Mouse (Mus musculus) intestine, embryonic 14.5 days (tissue): Measurements from ENCODE around the gene Kdm7a. TPM values are rescaled to one million over a fixed set of nuclear protein-coding genes. Genes with fewer than 3 reads are reported as not detected.

Experiments
- ATAC-seq: fragments of 200-750 bp; cut with Nextera tagmentation; replicated peaks from 2 replicates; pipeline ENCODE4 v1.8.0; 2017; ENCODE audit warnings: low read depth, moderate number of reproducible peaks, moderate TSS enrichment, moderate library complexity; ENCODE audit not compliant: low FRiP score, low TSS enrichment
- DNase-seq: peaks from one replicate; pipeline ENCODE4 v3.0.0-alpha.2; 2018; ENCODE audit warnings: low spot score
- H3K27ac ChIP-seq: fragments of 300-500 bp; sonication (generic); 2 replicates; pipeline ENCODE4 v1.5.1; 2014; ENCODE audit warnings: low read depth, mild to moderate bottlenecking, control low read depth
- H3K27me3 ChIP-seq: fragments of 300-500 bp; sonication (generic); replicated peaks from 2 replicates; pipeline ENCODE4 v1.6.1; 2014; ENCODE audit warnings: low read length, control low read depth; ENCODE audit not compliant: control insufficient read depth, insufficient read depth
- H3K36me3 ChIP-seq: fragments of 300-500 bp; sonication (generic); 2 replicates; pipeline ENCODE4 v1.6.1; 2014; ENCODE audit warnings: low read length, control low read depth; ENCODE audit not compliant: control insufficient read depth, insufficient read depth
- H3K4me1 ChIP-seq: fragments of 300-500 bp; sonication (generic); replicated peaks from 2 replicates; pipeline ENCODE4 v1.6.1; 2014; ENCODE audit warnings: low read length, control low read depth, mixed read lengths; ENCODE audit not compliant: control insufficient read depth, insufficient read depth
- H3K4me2 ChIP-seq: fragments of 300-500 bp; sonication (generic); 2 replicates; pipeline ENCODE4 v1.6.1; 2014; ENCODE audit warnings: low read length
- H3K4me3 ChIP-seq: fragments of 300-500 bp; sonication (generic); 2 replicates; pipeline ENCODE4 v1.5.1; 2014; ENCODE audit warnings: low read depth, low read length, control low read depth, mixed read lengths
- H3K9ac ChIP-seq: fragments of 300-500 bp; sonication (generic); 2 replicates; pipeline ENCODE4 v1.6.1; 2014; ENCODE audit warnings: mild to moderate bottlenecking, low read length
- H3K9me3 ChIP-seq: fragments of 300-500 bp; sonication (generic); 2 replicates; pipeline ENCODE4 v1.6.1; 2016; ENCODE audit warnings: low read length, control low read depth; ENCODE audit not compliant: control insufficient read depth
- WGBS: fragments of 180-500 bp; shearing (Covaris S2); extraction: QIAGEN DNeasy Blood & Tissue Kit; methylation state at CpG from one replicate; pipeline ENCODE4 v1.1.7; 2014; 5-methylcytosine and 5-hydroxymethylcytosine counted together
- polyA plus RNA-seq: library from polyadenylated mRNA; unstranded; fragments of >200 nt; fragmentation: Nextera tagmentation; extraction: Ambion mirVana; gene quantifications from 2 replicates; pipeline ENCODE4 v1.2.1, GENCODE M21; 2014

The Kdm7a gene
- polyA plus RNA-seq, 1 experiment from 2014 or later = 5.7 TPM

DNA sequence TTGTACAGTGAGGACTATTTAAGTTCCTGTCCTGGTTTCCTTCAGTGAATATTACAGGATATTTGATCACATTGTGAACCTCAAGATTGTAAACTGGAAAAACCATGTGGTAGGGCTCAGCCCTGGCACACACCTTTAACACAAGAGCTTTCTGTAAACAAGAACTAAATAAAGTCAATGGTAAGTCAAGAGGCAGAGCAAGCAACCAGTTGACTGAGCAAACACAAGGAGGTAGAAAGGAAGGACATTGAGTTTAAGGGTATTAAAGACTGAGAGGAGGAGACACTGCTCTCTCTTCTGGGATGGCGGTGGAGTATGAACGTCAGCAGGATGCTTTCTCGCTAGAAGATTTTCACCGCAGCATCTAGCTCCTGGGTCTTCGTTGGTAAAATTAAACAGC is 13.6 kb downstream of the Kdm7a start:
- no peak overlapping the region for H3K27ac ChIP-seq
- DNase-seq (no peak), ATAC-seq (no peak)
- no peak overlapping the region for H3K4me2 ChIP-seq
- H3K4me1 ChIP-seq = no peaks in the 10 kb centered on the region
- no peaks in the 10 kb centered on the region for H3K36me3 ChIP-seq
- no peaks in the 10 kb centered on the region for H3K27me3 ChIP-seq
- H3K9ac ChIP-seq = no peak overlapping the region
- no peak overlapping the region for H3K4me3 ChIP-seq
- H3K9me3 ChIP-seq = no peaks in the 10 kb centered on the region
- WGBS = 83% methylated on average over 5 of the region's 5 CpGs

DNA sequence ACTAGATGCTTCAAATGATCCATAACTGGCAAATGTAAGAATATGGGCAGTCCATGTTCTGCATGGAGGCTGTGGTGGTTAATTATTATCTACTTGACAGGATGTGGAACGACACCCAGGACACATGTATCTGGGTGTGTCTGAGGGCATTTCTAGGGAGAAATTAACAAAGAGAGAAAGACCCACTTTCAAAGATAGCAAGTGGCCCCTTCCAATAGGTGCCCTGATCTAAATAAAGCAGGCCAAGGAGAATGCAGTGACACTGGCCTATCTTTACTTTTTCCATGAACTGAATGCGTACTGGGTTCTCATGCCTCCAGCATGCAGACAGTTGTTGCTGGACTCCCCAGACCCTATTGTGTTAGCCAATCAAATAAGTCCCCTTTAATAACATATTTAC is 15.1 kb downstream of the Kdm7a start:
- Histone ChIP-seq H3K27ac (no peak overlapping the region), H3K27me3 (no peaks in the 10 kb centered on the region), H3K9me3 (no peaks in the 10 kb centered on the region), H3K4me2 (no peak overlapping the region), H3K36me3 (no peaks in the 10 kb centered on the region), H3K4me1 (no peaks in the 10 kb centered on the region), H3K9ac (no peak overlapping the region), H3K4me3 (no peak overlapping the region)
- DNase-seq = no peak
- no peak for ATAC-seq
- WGBS = 75% methylated on average over 2 of the region's 2 CpGs

DNA sequence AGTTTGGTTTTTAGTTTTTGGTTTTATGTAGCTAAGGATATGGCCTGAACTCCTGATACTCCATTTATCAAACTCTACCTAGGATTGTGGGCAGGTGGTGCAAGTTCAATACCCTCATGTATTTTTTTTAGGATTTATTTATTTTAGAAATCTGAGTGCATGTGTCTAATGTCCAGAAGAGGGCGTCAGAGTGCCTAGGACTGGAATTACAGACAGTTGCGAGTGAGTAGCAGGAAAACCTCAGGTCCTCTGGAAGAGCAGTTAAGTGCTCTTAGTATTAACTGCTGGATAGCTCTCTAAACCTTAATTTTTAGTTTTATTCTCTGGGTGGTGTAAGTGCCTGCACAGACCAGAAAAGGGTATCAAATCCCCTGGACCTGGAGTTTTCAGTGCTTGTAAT is 19.4 kb downstream of the Kdm7a start:
- DNase-seq = no peak
- Histone ChIP-seq H3K4me1 (peaks cover 3% of the 10 kb centered on the region; the same call in 1 of the 2 replicates), H3K27ac (no peak overlapping the region), H3K4me2 (no peak overlapping the region), H3K4me3 (no peak overlapping the region), H3K9me3 (no peaks in the 10 kb centered on the region), H3K27me3 (no peaks in the 10 kb centered on the region), H3K36me3 (no peaks in the 10 kb centered on the region), H3K9ac (no peak overlapping the region)
- no peak for ATAC-seq
- 30% methylated on average over 2 of the region's 2 CpGs for WGBS

GRCm38 (mm10) chr6:39169089-39169488 is 37.5 kb downstream of the Kdm7a start:
- DNase-seq (no peak), ATAC-seq (no peak)
- Histone ChIP-seq H3K9me3 (no peaks in the 10 kb centered on the region), H3K9ac (no peak overlapping the region), H3K27me3 (no peaks in the 10 kb centered on the region), H3K36me3 (peaks cover 43% of the 10 kb centered on the region), H3K4me1 (no peaks in the 10 kb centered on the region), H3K27ac (no peak overlapping the region), H3K4me2 (no peak overlapping the region), H3K4me3 (no peak overlapping the region)
- 65% methylated on average over 1 of the region's 1 CpGs for WGBS

- ATAC-seq = no peak
- WGBS = 81% methylated on average over 1 of the region's 1 CpGs
- no peaks in the 10 kb centered on the region for H3K4me1 ChIP-seq
- no peak overlapping the region for H3K4me2 ChIP-seq
- H3K4me3 ChIP-seq = no peak overlapping the region
- no peaks in the 10 kb centered on the region for H3K9me3 ChIP-seq
- no peak overlapping the region for H3K27ac ChIP-seq
- H3K27me3 ChIP-seq = no peaks in the 10 kb centered on the region
- no peak overlapping the region for H3K9ac ChIP-seq
- peaks cover 45% of the 10 kb centered on the region; the same call in 1 of the 2 replicates for H3K36me3 ChIP-seq
- DNase-seq = no peak
Measured at GRCm38 (mm10) chr6:39164891-39165290, 41.7 kb downstream of the Kdm7a start.

DNA sequence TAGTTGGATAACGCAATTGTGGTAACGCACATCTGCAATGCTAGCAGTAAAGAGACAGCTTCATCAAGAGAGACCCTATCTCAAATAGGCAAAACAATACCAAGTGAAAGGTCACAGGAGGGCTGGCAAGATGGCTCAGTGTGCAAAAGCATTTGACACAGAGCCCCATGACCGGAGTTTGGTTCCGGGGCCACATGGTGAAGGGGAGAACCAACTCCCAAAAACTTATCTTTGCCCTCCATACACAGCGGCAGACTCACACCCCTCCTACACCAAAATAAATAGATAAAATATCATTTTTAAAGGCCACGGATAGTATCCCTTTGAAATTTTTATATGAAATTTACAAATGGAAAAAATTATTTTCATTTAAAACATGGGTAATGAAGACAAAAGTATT is 44.6 kb downstream of the Kdm7a start:
- no peak overlapping the region for H3K27ac ChIP-seq
- no peaks in the 10 kb centered on the region for H3K9me3 ChIP-seq
- no peak overlapping the region for H3K4me3 ChIP-seq
- H3K36me3 ChIP-seq = peaks cover 32% of the 10 kb centered on the region; the same call in 1 of the 2 replicates
- H3K27me3 ChIP-seq = no peaks in the 10 kb centered on the region
- no peaks in the 10 kb centered on the region for H3K4me1 ChIP-seq
- H3K9ac ChIP-seq = no peak overlapping the region
- no peak overlapping the region for H3K4me2 ChIP-seq
- 94% methylated on average over 6 of the region's 6 CpGs for WGBS
- DNase-seq (no peak), ATAC-seq (no peak)

DNA sequence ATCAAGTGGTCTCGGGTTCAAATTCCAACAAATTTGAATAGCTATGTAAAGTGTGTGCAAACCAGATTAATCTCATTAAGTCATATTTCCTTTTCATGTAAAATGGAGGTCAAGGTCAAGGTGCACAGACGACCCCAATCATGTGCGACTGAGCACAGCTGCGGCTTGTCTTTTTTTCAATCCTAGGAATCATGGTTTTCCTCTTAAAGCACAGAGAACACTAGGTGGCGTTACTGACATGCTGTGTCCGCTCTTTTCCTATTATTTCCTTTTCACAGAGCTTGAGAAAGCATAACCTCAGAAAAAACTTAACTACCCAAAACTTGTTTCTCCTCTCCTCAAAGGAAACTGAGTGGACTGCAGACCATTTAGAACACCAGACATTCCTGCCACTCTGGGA is 60.5 kb downstream of the Kdm7a start:
- 55% methylated on average over 6 of the region's 6 CpGs for WGBS
- H3K27me3 ChIP-seq = no peaks in the 10 kb centered on the region
- H3K4me1 ChIP-seq = no peaks in the 10 kb centered on the region
- DNase-seq (no peak), ATAC-seq (no peak)
- peaks cover 79% of the 10 kb centered on the region for H3K36me3 ChIP-seq
- no peaks in the 10 kb centered on the region for H3K9me3 ChIP-seq
- no peak overlapping the region for H3K9ac ChIP-seq
- no peak overlapping the region for H3K4me2 ChIP-seq
- H3K4me3 ChIP-seq = no peak overlapping the region
- H3K27ac ChIP-seq = no peak overlapping the region

DNA sequence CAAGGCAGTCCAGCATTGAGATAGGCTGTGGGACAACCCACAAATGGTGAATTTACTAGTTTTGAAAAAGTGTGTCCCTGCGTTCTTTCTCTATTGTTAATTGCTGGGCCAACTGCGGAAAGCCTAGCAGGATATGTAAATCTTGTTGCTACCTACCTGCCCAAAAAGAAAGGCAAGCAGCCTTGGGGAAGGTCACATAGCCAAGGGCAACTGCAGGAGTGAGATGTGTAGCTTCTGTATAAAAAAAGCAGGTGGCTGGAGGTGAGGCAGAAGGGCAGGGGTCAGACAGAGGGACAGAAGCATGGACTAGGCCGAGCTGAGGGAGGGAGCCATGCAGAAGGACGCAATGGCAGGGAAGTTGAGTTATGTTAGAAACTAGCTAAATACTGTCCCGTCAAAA is 74.0 kb downstream of the Kdm7a start:
- no peak overlapping the region for H3K27ac ChIP-seq
- DNase-seq (no peak), ATAC-seq (no peak)
- H3K36me3 ChIP-seq = peaks cover 12% of the 10 kb centered on the region; the same call in 1 of the 2 replicates
- H3K4me1 ChIP-seq = no peaks in the 10 kb centered on the region
- H3K9me3 ChIP-seq = no peaks in the 10 kb centered on the region
- no peak overlapping the region for H3K9ac ChIP-seq
- no peaks in the 10 kb centered on the region for H3K27me3 ChIP-seq
- H3K4me3 ChIP-seq = no peak overlapping the region
- no peak overlapping the region for H3K4me2 ChIP-seq
- WGBS = 70% methylated on average over 5 of the region's 5 CpGs

DNA sequence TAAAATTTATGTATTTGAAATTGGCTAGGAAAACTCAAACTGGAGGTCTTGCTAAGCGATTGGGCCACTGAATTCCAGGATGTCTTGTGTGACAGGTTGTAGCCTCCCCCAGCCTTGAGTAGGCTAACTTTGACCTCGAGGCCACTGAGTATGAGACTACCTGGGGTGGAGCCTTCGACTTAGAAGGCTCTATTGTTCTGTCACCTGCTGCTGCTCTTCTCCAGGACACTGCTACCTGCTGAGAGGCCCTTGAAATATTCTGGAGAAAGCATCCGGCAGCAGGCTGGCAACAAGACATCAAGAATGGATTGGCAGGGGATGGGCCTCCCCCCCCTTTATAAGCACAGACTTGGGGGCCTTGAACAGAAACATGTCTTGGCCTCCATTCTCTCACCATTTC is 75.1 kb downstream of the Kdm7a start:
- Histone ChIP-seq H3K4me2 (no peak overlapping the region), H3K4me3 (no peak overlapping the region), H3K4me1 (no peaks in the 10 kb centered on the region), H3K9ac (no peak overlapping the region), H3K27ac (no peak overlapping the region), H3K9me3 (0 out of 2 replicates have a peak, but pooled peaks cover 2% of the 10 kb centered on the region), H3K27me3 (no peaks in the 10 kb centered on the region), H3K36me3 (peaks cover 12% of the 10 kb centered on the region; the same call in 1 of the 2 replicates)
- ATAC-seq = no peak
- no peak for DNase-seq
- 48% methylated on average over 4 of the region's 4 CpGs for WGBS
